Mouse (Mus musculus) MEL (cell line): Measurements from ENCODE around the gene Obox3. TPM values are rescaled to one million over a fixed set of nuclear protein-coding genes. Genes with fewer than 3 reads are reported as not detected.
"Not testable (repeated sequence)": the region's sequence is repeated elsewhere in the genome, so short reads cannot be mapped to it uniquely, and the experiment has no call there.

ENCODE experiments used
- DNase-seq: peaks from one replicate; pipeline ENCODE4 v3.0.0; 2011; ENCODE audit warnings: low read depth, low spot score
- H3K27ac ChIP-seq: 2 replicates; pipeline ENCODE4 v1.5.1; 2012; ENCODE audit warnings: low read depth, mild to moderate bottlenecking, control low read depth, low read length, moderate library complexity; ENCODE audit not compliant: control insufficient read depth
- H3K27me3 ChIP-seq, 2 experiments: fragments of 150-350 bp in 1 of 2; sonication (generic) in 1 of 2; 2 replicates each; pipeline ENCODE4 v1.6.1; 2012; ENCODE audit warnings: low read length in 2 of 2, mild to moderate bottlenecking in 2 of 2, improper control_type of control experiment in 1 of 2, moderate library complexity in 1 of 2; ENCODE audit not compliant: insufficient read depth in 2 of 2, control insufficient read depth in 1 of 2
- H3K36me3 ChIP-seq, 2 experiments: 2 replicates each; pipeline ENCODE4 v1.6.1; 2012 to 2014; ENCODE audit warnings: low read length in 2 of 2, improper control_type of control experiment in 1 of 2, inconsistent platforms in 1 of 2, mild to moderate bottlenecking in 1 of 2; ENCODE audit not compliant: insufficient read depth in 2 of 2, control insufficient read depth in 1 of 2
- H3K4me1 ChIP-seq, 2 experiments: fragments of 150-350 bp in 1 of 2; sonication (generic) in 1 of 2; 2 replicates each; pipeline ENCODE4 v1.6.1; 2012; ENCODE audit warnings: low read length in 2 of 2, improper control_type of control experiment in 1 of 2, mild to moderate bottlenecking in 1 of 2; ENCODE audit not compliant: insufficient read depth in 2 of 2, control insufficient read depth in 1 of 2
- H3K4me3 ChIP-seq, 2 experiments: fragments of 150-350 bp in 1 of 2; sonication (generic) in 1 of 2; 2 replicates each; pipeline ENCODE4 v1.5.1; 2012; ENCODE audit warnings: low read depth in 2 of 2, low read length in 2 of 2, mild to moderate bottlenecking in 2 of 2, moderate library complexity in 2 of 2, control low read depth in 1 of 2, improper control_type of control experiment in 1 of 2; ENCODE audit not compliant: control insufficient read depth in 1 of 2, insufficient read depth in 1 of 2
- H3K79me2 ChIP-seq: 2 replicates; pipeline ENCODE4 v1.6.1; 2012; ENCODE audit warnings: mild to moderate bottlenecking, low read length, moderate library complexity; ENCODE audit not compliant: control insufficient read depth, poor library complexity, insufficient read depth
- H3K9ac ChIP-seq: 2 replicates; pipeline ENCODE4 v1.6.1; 2012; ENCODE audit warnings: low read depth, mild to moderate bottlenecking, control low read depth, low read length, moderate library complexity; ENCODE audit not compliant: control insufficient read depth, poor library complexity, severe bottlenecking
- H3K9me3 ChIP-seq: fragments of 150-350 bp; sonication (generic); replicated peaks from 2 replicates; pipeline ENCODE4 v1.6.1; 2012; ENCODE audit warnings: mild to moderate bottlenecking, low read length, improper control_type of control experiment, moderate library complexity; ENCODE audit not compliant: insufficient read depth
- polyA plus RNA-seq, 2 experiments: library from polyadenylated mRNA; stranded (reverse) in 1 of 2; unstranded in 1 of 2; fragments of >175 nt in 1 of 2; fragments of >200 nt in 1 of 2; gene quantifications; 2 replicates each; pipeline versions ENCODE4 v1.2.1 to v1.2.4; 2012; ENCODE audit warnings: low replicate concordance in 2 of 2, low read depth in 1 of 2; ENCODE audit not compliant: insufficient read length in 2 of 2, insufficient read depth in 1 of 2, missing spikeins in 1 of 2
- total RNA-seq: library from RNA; depleted of rRNA; stranded (reverse); fragments of 300-350 nt; gene quantifications from 2 replicates; pipeline ENCODE4 v1.2.3, GENCODE M21; 2012; rRNA removed

The Obox3 gene
- total RNA-seq, result not detected in 2 replicates
- not detected for polyA plus RNA-seq

DNA sequence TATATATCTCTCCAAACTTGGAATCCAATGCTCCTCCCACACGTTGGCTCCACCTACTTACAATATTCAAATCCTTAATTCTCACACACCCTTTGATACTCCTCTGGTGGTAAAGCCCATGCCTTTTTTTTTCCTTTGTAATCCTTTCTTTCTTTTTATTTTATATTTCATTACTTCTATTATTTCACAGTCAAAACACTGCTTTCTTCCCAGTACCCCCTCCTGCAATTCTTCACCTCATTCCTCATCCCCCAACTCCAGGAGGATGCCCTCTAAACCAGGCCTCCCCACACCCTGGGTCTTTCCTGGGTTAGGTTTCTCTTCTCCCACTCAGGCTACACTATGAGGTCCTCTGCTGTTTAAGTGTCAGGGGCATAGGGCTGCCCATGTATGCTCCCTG is at the start of gene Obox3:
TSS of gene Obox3 (minus strand) at position 101 of the 400 bp plus-strand sequence.
- not testable (repeated sequence) for H3K27ac ChIP-seq, H3K27me3 ChIP-seq, H3K36me3 ChIP-seq, DNase-seq, H3K4me1 ChIP-seq, H3K9me3 ChIP-seq, H3K4me3 ChIP-seq, H3K9ac ChIP-seq, H3K79me2 ChIP-seq

DNA sequence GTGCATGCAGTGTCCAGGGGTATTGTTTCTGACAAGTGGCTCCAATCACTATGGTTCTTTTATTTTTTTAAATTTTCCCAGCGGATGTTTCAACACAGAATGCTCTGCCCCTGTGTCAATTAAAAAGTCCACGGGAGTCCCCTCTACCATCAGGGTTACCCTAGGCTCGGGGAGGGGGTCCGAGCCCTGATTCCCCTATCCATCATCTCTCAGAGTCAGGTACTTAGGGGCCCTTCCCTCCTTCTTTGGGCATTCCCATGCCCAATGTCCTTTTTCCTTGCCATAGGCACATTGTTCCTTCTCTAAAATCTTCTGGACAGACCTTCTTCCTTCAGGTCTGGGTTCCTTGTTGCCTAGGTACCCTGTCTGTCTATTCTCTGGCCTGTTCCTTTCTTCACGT is 130.3 kb downstream of the Obox3 start:
- not testable (repeated sequence) for H3K4me1 ChIP-seq, DNase-seq, H3K4me3 ChIP-seq, H3K27ac ChIP-seq, H3K9ac ChIP-seq, H3K79me2 ChIP-seq, H3K36me3 ChIP-seq, H3K27me3 ChIP-seq, H3K9me3 ChIP-seq

Other genes starting within 250 kb of the Obox3 start
- gene Obox5, start 110.2 kb upstream of the Obox3 start, total RNA-seq, result not detected in 2 replicates
- not detected for gene Obox5, start 110.2 kb upstream of the Obox3 start, polyA plus RNA-seq
- not detected in 2 replicates for gene Obox6, start 199.8 kb upstream of the Obox3 start, total RNA-seq
- not detected for gene Obox6, start 199.8 kb upstream of the Obox3 start, polyA plus RNA-seq
- not detected in 2 replicates for gene Crx, start 240.1 kb upstream of the Obox3 start, total RNA-seq
- gene Crx, start 240.1 kb upstream of the Obox3 start, polyA plus RNA-seq, result not detected
- gene Crxos, start 242.7 kb upstream of the Obox3 start, total RNA-seq, result not detected in 2 replicates
- gene Crxos, start 242.7 kb upstream of the Obox3 start, polyA plus RNA-seq, result under 1 TPM in 1 of 2 experiments, not detected in 1; 0.10 TPM